Mouse (Mus musculus) cerebellum, postnatal 36 days (tissue): ENCODE data around the gene Zfp663.

Experiments
- DNase-seq, 2 experiments: peaks; one replicate each; pipeline ENCODE4 v3.0.0; 2021 to 2022; ENCODE audit warnings: mixed read lengths in 2 of 2

The Zfp663 gene

GRCm38 (mm10) chr2:165368496-165368895, at the start of gene Zfp663:
Gene Zfp663, minus strand, starts transcription at chr2:165368729.
- no peak for DNase-seq

DNA sequence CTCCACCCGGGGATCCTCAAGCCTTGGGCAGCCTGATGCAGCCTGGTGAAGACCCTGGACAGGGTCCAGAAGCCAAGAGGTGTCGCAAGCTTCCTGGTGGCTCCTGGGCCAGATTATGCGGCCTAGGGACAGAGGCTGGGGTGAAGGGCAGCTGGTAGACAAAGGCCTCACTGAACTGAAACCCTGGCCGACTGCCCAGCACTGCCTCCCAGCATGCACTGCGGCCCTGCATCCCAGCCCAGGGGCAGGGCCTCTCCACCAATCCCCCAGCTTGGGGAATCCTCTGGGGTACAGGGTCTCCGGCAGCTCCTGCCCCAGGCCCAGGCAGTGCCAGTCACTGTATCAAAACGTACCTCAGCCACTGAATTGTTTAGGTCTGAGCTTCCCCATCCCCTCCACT, 48.8 kb upstream of the Zfp663 start:
- DNase-seq: peak; percentile 38 to 56

- DNase-seq: no peak
Observed at GRCm38 (mm10) chr2:165415795-165416194, 47.3 kb upstream of the Zfp663 start.

DNA sequence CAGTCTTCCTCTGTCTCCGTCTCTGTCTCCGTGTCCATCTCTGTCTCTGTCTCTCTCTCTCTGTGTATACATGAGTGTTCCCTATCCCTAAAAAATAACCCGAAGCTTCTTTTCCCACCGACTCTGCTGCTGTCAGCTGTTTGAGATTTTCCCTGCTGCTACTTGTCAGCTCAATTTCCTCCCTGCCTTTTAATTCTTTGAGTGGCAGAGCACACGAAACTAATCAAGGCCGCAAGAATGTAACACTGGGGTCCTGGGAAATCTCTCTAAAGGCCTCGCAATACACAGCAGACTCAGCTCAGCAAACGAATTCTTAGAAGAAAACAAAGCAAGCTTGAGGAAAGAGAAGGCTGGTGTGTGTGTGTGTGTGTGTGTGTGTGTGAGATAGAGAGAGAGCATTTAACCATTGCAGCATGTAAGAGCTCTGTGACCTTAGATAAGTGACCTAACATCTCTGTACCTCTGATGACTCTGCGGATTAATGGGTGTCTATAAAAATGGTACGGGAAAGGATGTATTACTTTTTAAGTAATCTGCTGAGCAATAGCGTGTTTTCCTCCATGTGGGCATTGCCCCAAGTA, 46.7 kb upstream of the Zfp663 start:
- DNase-seq: no peak

GRCm38 (mm10) chr2:165414321-165414720, 45.8 kb upstream of the Zfp663 start:
- no peak for DNase-seq

DNA sequence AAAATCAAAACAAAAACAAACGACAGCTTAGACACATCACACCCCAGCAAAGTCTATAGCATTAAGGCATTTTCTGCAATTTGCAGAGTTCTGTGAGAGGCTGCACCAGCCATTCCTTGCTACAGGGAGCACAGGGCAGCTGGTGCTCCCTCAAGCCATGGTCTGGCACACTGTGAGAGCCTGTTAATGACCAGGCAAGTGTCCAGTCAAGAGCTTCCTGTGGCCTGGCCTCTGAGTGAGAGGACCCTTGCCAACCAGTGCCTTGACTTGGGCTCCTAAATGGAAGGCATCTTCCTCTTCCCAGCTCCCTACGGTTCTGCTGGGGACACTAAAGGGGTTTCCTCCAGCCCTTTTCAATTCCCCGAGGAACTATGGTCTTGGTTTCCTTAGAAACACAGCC, 45.4 kb upstream of the Zfp663 start:
- peak; percentile 48 to 49 for DNase-seq

GRCm38 (mm10) chr2:165407700-165408301, 39.3 kb upstream of the Zfp663 start:
- peak; percentile 78 to 82 for DNase-seq

DNA sequence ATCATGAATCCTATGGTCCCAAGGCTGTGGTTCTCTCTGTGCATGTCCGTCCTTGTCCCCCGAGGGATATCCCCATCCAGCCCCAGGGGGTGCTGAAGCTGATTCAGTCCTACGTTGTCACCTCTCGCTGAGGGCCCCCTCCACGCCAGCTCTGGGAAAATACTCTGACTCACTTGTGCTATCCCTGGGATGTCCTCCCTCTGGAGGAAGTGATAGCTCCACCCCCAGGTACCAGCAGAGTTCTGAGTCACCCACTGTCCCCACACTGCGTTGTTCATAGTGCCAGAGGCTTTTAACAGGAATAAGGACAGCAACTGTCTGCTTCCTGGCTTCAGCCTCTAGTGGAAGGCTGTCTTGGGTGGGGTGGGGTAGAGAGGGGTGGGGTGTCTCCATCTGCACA, 36.8 kb upstream of the Zfp663 start:
- DNase-seq: no peak

DNA sequence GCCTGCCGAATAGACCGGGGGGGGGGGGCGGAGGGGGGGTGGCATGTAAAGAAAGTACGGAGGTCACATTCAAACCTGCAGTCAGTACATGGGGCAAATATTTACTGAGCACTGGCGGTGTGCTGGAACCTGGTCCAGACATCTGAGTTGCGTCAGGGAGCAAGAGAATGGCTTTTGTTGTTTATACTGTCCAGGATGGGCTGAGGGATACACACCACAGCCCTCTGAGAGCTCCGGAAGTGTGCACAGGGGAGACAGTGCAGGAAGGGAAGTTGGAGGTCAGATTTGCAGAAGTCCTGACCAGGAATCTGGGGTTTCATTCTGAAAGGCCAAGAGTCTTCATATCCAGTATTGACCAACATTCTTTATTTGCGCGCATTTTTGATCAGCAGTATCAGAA, 36.4 kb upstream of the Zfp663 start:
- no peak for DNase-seq

- DNase-seq: no peak
Observed at GRCm38 (mm10) chr2:165398164-165398785, 29.7 kb upstream of the Zfp663 start.

DNA sequence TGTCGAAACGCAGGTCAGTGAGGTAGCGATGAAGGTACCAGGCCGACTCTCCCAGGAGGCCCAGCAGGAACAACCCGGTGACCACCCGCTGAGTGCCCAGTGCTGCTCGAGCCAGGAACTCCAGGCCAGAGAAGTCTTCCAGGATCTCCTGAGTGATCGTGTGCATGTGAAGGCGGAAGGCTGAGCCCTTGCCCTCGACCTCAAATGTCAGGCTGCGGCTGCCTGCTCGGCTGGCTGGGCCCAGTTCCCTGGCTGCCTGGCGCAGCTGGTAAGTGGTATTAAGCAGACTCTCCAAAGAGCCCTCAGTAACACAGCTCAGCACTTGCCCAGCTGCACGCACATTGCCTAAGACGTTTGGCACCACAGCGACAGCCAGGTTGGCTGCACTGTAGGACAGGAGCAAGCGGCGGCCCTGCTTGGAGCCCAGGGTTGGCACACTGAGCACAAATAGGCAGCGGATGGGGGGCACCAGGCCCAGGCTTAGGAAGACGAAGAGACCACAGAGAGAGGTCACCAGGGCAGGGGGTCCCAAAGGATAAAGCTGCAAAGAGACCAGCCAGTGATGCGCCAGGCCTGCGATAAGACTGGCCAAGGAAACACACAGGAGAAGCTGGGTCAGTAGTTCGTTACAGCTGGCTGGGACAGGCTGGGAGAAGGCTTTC, 29.1 kb upstream of the Zfp663 start:
- DNase-seq: no peak

- DNase-seq: no peak
Observed at GRCm38 (mm10) chr2:165396831-165397501, 28.4 kb upstream of the Zfp663 start.

DNA sequence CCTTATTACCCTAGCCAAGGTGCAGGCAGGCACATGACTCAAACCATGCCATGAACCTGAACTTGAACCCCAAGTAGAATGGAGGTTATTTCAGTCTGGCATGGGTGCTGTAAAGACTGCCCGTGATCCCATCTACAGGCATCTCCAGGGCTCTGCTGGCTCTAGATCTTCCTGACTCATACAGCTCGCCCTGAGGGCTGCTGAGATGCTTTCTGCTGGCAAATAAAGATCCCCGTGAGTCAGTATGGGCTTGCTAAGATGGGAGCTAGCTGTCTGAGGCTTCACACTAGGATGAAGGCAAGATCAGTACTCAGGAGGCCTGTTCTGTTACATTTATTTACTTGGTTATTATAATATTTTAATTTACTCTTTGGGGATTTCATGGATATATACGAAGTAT, 23.6 kb upstream of the Zfp663 start:
- no peak for DNase-seq

DNA sequence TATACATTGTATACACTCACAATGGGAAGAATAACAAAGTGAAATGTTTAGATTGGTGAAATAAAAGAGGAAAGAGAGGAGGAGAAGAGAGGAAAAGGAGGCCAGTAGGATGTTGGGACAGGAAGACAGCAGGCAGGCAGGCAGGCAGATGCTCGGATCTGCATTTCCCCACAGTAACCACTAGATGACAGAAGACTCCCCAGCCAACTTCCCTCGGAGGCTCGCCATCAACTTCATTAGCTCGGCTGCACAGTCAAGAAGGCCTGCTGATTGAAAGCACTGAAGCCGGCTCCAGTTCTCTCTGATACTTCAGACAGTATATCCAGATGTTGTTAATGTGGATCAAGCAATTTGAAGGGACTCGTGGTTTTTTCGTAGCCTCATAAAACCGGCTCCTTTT, 23.0 kb upstream of the Zfp663 start:
- peak; percentile 28 to 39 for DNase-seq

- no peak for DNase-seq
Observed at GRCm38 (mm10) chr2:165389299-165389952, 20.9 kb upstream of the Zfp663 start.

DNA sequence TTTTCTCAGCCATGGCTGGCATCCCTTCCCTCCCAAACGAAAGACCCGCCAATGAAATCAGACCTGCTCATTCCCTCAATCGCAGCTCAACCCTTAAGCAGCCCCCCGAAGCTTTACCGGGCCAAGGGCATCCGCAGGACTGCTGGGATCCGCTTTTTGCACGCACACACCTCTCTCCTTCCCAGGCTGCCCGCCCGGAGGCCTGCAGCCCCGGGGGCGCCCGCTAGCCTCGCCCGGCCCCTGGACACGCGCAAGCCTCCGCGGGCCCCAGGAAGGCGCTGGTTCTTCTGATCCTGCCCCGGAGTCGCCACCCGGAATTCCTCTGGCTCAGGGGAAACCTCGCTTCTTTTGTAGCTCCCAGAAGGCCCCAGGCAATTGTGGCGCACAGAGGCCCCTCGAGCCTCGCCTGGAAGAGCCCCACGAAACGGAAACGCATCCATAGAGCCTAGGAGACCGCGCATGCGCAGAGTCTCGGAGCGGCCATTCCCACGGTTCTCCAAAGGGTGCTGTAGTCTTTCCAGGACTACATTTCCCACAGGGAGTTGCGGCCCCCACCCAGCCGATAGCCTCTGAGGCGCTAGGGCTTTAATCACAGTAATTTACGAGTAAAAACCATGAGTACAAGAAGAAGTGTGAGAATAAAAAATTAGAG, 19.4 kb upstream of the Zfp663 start, which contains the start of gene Zfp334:
Gene Zfp334 (minus strand): TSS at position 416 of the 652 bp plus-strand sequence.
- DNase-seq: peak; percentile 97 to 98

DNA sequence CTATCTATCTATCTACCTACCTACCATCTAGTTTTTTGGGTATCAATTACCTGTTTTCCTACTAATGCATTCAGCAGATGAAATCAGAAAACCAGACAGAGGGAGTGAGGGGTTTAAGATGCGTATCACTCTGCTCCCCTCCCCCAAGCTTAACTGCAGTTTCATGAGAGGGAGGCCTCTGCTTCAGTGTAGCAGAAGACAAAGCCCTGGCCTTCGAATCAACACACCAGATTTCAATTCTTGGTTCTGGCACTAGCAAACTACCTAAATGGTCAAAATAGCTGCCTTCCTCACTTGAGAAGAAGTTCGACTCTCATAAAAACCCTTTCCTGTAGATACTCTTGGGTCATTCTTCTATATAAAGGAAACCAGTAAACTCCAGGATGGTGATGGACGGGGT, 18.8 kb upstream of the Zfp663 start:
- no peak for DNase-seq

DNA sequence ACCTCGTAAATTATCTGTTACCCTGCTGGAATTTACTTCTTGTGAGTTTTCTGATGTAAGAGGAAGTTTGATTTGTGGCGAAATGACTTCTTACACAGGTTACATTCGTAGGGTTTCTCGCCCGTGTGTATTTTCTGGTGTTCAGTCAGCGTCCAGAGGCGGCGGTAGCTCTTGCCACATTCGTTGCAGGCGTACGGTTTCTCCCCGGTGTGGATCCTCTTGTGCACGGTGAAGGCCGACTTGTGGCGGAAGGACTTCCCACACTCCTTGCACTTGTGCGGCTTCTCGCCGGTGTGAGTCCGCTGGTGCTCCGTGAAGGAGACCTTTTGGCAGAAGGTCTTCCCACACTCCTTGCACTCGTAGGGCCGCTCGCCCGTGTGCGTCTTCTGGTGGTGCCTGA, 11.5 kb upstream of the Zfp663 start:
- DNase-seq: no peak

DNA sequence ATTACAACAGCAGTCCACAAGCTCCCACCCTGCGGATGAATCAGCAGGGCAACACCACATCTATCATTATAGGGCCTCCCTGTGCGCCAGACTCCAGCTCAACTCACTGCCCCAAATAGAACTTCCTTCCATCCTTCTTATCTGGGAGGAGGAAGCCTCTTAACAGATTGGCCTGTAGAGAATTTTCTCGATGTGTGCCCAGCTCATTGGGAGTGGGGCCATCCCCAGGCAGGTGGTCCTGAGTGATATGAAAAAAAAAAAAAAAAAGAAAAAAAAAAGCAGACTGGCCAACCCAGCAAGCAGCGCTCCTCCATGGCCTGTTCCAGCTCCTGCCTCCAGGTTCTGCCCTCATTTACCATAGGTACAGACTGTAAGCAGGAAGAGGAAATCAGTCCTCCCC, 7.5 kb upstream of the Zfp663 start:
- no peak for DNase-seq

GRCm38 (mm10) chr2:165375478-165375877, 6.9 kb upstream of the Zfp663 start:
- no peak for DNase-seq

DNA sequence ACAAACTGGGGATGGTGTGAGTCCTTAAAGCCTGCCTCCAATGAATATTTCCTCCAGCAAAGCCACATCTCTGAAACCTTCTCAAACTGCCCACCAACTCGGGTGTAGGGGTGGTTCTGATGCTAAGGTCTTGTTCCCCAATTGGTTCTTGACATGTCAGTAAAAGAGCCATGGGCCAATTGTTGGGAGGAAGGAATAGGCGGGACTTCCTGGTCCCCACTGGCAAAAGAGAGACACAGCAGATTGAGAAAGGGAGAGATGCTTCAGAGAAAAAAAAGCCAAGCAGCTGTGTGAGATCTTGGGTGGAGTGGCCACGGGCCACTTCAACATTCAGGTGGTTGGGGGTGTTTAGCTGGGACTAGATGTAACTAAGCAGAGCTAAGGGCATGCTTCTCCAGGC, 2.5 kb upstream of the Zfp663 start:
- no peak for DNase-seq

DNA sequence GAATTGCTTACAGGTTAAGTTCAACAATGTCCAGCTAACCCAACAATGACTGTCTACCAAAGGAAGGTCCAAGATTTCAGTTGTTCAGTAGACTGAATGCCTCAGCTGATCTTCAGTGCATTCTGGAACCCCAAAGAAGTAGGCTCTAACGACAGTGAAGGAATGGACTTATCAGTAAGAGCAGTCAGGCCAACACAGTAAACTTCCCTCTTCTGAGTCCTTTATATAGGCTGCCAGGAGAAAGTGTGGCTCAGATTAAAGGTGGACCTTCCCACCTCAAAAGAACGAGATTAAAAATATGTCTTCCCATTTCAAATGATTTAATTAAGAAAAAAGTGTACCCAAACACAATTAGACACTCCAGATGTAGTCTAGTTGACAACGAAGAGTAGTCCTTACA, 1.8 kb upstream of the Zfp663 start:
- no peak for DNase-seq
